Mouse (Mus musculus) adrenal gland, adult 8-10 months (tissue): Measurements from ENCODE around the gene Bicd2. TPM values are rescaled to one million over a fixed set of nuclear protein-coding genes. Genes with fewer than 3 reads are reported as not detected.
"Not testable (repeated sequence)": the region's sequence is repeated elsewhere in the genome, so short reads cannot be mapped to it uniquely, and the experiment has no call there.

ENCODE experiments used
- DNase-seq: peaks from one replicate; pipeline ENCODE4 v3.0.0; 2022
- total RNA-seq, 4 experiments: library from RNA; stranded (reverse); gene quantifications; 2 replicates each; pipeline ENCODE4 v1.2.4; 2022

Bicd2 gene
- total RNA-seq, 4 experiments from 2014 or later = 37.2 to 48.4 (median 40.9) TPM

GRCm38 (mm10) chr13:49360906-49361406, 19.6 kb downstream of the Bicd2 start:
- DNase-seq = no peak

GRCm38 (mm10) chr13:49362364-49362763, 21.0 kb downstream of the Bicd2 start:
- DNase-seq = no peak

- no peak for DNase-seq
Observed at GRCm38 (mm10) chr13:49362804-49363203, 21.4 kb downstream of the Bicd2 start.

GRCm38 (mm10) chr13:49364716-49365115, 23.3 kb downstream of the Bicd2 start:
- DNase-seq = peak; percentile 60

- no peak for DNase-seq
Observed at GRCm38 (mm10) chr13:49367657-49368440, 26.5 kb downstream of the Bicd2 start.

GRCm38 (mm10) chr13:49369404-49369803, 28.0 kb downstream of the Bicd2 start:
- no peak for DNase-seq

- DNase-seq = not testable (repeated sequence)
Observed at GRCm38 (mm10) chr13:49370216-49370615, 28.8 kb downstream of the Bicd2 start.

- DNase-seq = not testable (repeated sequence)
Observed at GRCm38 (mm10) chr13:49370916-49371315, 29.5 kb downstream of the Bicd2 start.

- DNase-seq = peak; percentile 87
Observed at GRCm38 (mm10) chr13:49371428-49371899, 30.1 kb downstream of the Bicd2 start.

GRCm38 (mm10) chr13:49372370-49373060, 31.1 kb downstream of the Bicd2 start:
- DNase-seq = no peak

- DNase-seq = no peak
Observed at GRCm38 (mm10) chr13:49374304-49374703, 32.9 kb downstream of the Bicd2 start.

GRCm38 (mm10) chr13:49374730-49375129, 33.3 kb downstream of the Bicd2 start:
- DNase-seq = no peak

GRCm38 (mm10) chr13:49377608-49378007, 36.2 kb downstream of the Bicd2 start:
- no peak for DNase-seq

GRCm38 (mm10) chr13:49379301-49379700, 37.9 kb downstream of the Bicd2 start:
- no peak for DNase-seq

- peak; percentile 79 for DNase-seq
Observed at GRCm38 (mm10) chr13:49381230-49381629, 39.8 kb downstream of the Bicd2 start.

- no peak for DNase-seq
Observed at GRCm38 (mm10) chr13:49382997-49383396, 41.6 kb downstream of the Bicd2 start.

GRCm38 (mm10) chr13:49384751-49385463, 43.5 kb downstream of the Bicd2 start:
- no peak for DNase-seq

- DNase-seq = no peak
Observed at GRCm38 (mm10) chr13:49391374-49391773, 50.0 kb downstream of the Bicd2 start.

GRCm38 (mm10) chr13:49393579-49393978, 52.2 kb downstream of the Bicd2 start:
- DNase-seq = no peak

GRCm38 (mm10) chr13:49394886-49395447, 53.6 kb downstream of the Bicd2 start:
- DNase-seq = no peak

- no peak for DNase-seq
Observed at GRCm38 (mm10) chr13:49396798-49397197, 55.4 kb downstream of the Bicd2 start.

GRCm38 (mm10) chr13:49398191-49398590, 56.8 kb downstream of the Bicd2 start:
- no peak for DNase-seq
